Mouse (Mus musculus): ENCODE data around the gene Kctd4.
"Not testable (repeated sequence)": the region's sequence is repeated elsewhere in the genome, so short reads cannot be mapped to it uniquely, and the experiment has no call there.

Gene Kctd4

DNA sequence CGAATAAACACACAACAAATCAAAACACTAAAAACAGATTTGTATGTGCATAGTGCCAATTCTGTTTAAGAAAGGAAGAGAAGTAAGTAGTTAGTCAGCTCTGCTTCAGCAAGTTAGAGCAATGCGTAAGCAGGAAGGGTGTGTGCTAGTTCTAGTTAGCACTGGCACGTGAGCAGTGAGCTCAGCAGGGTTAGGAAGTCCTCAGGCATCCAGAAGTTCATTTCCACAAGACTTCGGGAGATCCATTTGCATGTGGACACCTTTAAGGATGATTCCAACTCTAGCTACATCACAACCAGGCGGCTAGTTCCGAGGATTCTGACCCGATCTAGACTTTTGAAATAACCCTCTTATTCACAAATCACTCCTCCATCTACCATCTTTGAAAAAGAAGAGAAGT lies at the start of gene Kctd4:
Kctd4 (plus strand) TSS at position 244 of the 400 bp plus-strand sequence.
- DNase-seq (ENCODE audit: low read depth, low spot score) = no peak

DNA sequence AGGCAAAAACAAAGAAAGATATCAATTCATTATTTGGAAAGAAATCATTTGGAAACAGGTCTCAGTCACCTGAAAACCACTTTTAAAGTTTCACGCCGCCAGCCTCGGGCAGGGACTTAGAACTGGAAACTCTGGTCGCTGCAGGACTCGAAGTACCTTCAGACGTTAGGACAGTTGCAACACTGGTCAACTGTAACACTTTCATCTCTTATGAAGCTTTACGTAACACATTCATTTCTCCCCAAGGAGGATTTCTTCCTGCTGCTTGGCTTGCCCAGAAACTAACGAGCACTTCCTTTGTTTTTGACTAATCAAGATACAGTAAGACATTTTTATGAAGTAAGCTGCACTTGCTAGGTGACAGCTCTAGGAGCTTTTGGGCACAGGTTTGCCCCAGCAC lies 47.9 kb upstream of the Kctd4 start:
- DNase-seq (ENCODE audit: low read depth, low spot score) = no peak

DNA sequence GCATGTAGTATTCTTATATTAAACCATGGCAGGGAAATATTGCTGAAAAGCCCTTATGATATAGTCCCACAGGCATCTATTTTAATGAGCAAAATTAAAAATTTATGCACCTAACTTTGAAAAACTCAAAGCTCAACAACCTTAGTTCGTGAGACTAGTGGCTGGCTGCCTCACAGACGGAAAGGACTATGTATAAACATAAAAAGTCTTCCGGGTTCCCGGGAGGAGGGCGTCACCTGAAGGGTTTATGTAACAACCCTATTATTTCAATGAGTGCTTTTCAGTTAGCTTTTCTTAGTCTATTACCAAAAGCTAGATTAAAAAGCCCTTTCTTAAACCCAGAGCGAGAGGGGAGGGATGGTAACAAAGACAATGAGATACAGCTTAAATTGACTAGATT lies 42.8 kb upstream of the Kctd4 start:
- DNase-seq (ENCODE audit: low read depth, low spot score) = no peak

DNA sequence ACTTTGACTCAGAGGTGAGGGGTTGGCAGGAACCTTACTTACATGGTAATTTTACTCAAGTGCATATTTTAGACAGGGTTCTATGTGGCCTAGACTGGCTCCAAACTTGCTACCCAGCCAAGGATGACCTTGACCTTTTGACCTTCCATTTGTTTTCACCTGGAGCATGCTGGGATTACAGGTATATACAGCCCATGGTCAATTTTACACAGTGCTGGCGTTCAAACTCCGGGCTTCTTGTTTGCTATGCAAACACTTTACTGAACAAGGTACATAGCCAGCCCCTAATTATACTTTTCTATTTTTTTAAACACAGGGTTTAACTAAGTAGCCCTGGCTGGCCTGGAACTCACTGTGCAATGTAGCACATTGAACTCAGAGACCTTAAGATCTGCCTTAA lies 42.1 kb upstream of the Kctd4 start:
- no peak for DNase-seq (ENCODE audit: low read depth, low spot score)

DNA sequence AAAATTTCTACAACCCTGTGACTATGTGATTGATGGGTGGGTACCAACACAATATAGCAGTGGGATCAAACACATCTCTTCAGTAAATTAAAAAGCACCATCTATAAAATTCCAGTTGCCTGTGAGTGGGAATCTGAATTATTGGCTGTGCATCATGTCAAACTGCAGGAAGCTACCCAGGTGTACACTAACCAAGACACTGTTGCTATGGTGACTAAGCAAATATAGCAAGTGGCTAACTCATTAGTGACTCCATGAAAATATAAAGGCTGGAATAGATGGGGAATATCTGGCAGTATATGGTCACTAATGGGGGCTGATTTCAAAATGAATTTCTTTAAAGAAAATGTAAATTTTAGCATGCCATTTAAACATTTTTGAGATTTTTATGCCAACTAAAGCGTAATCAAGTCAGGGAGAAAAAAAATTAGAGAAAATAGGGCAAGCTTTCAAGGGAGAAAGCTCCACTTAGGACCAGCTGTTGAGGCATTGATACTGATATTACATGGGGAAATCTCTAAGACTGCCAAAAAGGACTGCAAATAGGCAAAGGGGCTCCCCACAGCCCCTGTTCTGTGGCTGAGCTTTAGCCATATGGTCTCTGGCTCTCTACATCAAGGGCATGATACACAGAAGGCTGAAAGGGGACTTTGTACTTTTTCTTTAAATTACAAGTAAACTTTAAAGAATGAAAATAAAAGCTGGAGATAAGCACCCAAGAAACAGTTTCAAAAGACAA lies 31.3 kb upstream of the Kctd4 start:
- no peak for DNase-seq (ENCODE audit: low read depth, low spot score)

DNA sequence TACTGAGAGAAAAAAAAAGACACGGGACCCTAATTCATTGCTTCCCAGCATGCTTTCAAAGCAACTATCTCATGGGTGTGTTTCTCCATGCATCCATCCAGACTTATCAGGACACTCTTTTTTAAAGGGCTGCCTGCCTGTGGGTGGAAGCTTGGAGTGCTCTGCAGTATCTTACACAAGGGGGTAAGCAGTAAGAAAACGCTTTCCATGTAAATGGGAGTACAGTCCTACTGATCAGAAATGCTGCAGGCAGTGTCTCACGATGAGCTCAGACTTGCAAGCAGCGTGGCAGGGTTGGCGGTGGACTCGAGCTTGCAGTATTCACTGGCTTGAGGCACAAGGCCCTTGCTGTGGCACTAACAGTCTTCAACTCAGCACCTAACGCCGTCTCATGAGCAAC lies 25.1 kb upstream of the Kctd4 start:
- not testable (repeated sequence) for DNase-seq (ENCODE audit: low read depth, low spot score)

DNA sequence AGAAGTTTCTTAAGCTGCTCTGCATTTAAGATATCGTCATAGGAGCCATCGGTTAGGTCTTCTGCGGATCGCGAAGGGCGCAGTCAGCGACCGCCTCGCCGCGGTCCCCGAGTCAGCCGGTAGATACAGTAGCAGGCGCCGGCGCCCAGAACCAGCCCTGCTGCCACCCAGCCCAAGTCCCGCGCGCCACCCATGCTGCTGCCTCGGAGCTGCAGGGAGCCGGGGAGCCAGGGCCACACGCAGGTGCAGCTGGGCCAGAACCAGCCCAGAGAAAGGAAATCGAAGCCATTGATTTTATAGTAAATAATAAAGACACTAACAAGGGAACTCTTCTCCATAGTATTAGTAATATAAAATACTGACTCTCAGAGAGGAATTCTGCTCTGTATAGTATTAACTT lies 23.5 kb upstream of the Kctd4 start:
- no peak for DNase-seq (ENCODE audit: low read depth, low spot score)

DNA sequence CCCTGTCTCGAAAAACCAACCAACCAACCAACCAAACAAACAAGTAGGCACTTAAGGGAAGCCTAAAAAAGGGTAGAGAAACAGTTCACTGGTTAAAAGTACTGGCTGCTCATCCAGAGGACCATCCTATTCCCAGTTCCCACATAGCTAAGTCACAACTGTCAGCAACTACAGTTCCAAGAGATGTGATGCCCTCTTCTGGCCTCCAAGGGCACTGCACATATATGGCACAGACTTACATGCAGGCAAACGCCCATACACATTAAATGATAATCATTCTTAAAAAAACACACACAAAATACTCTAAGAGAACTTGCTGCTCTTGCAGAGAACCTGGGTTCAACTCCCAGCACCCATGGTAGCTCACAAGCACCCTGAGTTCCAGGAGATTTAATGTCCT lies 20.4 kb upstream of the Kctd4 start:
- no peak for DNase-seq (ENCODE audit: low read depth, low spot score)

DNA sequence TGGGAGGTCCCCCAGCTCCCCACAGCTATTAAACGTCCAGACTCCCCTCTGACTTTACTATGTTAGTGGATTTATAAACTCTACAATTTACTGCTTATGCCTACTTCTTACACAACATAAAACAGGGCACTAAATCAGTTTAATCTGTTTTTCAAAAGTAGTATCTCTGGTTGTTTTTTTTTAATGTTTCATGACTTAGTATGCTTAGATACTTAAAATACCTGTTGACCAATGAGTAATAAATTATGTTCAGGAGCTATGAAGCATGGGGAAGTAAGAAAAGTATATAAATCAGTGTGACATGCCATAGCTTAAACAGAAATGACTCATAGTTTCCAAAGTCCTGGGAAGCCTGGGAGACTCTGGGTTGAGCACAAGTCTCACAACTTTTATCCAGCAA lies 17.1 kb upstream of the Kctd4 start:
- DNase-seq (ENCODE audit: low read depth, low spot score) = no peak

DNA sequence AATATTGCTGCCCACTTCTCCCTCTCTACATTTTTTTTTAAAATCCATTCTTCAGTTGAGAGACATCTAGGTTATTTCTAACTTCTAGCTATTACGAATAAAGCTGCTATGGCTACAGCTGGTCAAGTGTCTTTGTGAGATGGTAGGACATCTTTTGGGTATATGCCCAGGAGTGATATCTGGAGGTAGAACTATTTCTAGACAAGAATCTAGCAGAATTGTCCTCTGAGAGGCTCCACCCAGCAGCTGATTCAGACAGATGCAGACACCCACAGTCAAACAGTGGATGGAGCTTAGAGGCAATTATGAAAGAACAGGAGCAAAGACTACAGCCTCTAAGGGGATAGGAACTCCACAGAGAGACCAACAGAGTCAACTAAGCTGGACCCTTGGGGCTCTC lies 13.3 kb upstream of the Kctd4 start:
- no peak for DNase-seq (ENCODE audit: low read depth, low spot score)

DNA sequence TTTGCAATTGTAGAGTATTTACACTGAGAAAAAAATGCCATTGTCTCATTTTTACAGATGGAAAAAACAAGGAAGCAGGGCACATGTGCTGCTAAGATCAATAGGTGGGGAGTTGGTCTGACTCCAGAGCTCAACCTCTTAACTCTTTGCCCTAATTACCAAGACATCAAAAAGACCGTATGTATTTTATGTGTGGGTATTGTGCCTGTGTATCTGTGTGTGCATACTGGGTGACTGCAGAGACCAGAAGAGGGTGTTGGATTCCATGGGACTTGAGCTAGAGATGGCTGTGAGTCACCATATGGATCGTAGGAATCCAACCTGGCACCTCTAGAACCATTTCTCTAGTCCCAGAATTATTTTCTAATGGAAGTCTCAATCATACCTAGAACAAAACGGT lies 12.4 kb upstream of the Kctd4 start:
- no peak for DNase-seq (ENCODE audit: low read depth, low spot score)

DNA sequence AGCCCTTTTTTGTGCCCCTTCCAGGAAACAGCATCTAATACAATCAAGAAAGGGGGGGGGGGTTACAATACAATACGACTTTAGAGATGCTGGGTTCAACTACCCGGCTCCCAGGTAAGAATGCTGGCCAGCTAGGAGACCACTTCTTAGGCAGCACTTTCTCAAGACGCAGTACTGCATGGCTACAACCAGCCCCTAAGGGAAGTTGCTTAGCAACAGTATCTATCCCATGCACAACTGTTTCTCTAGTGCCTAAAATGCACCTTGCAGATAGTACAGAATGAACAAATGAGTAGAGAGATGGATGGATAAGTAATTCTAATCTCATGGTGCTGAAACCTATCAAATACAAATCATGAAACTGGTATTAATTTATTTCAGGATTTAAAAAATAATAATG lies 7.1 kb upstream of the Kctd4 start:
- DNase-seq (ENCODE audit: low read depth, low spot score) = no peak

DNA sequence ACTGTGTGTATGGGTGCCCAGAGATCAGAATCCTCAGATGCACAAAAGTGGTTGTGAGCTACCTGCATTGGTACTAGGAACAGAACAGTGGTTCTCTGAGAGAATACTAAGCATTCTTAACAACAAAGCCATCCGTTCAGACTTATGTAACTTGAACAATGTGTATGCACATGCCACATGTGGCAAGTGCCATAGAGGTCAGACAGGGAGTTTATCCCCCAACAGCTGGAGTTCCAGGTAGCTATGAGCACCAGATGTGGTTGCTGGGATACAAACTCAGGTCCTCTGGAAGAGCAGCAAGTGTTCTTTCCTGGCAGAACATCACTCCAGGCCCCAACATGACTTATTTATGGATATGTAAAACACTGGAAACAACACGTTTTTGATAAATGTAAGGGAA lies 1.8 kb upstream of the Kctd4 start:
- DNase-seq (ENCODE audit: low read depth, low spot score) = no peak

DNA sequence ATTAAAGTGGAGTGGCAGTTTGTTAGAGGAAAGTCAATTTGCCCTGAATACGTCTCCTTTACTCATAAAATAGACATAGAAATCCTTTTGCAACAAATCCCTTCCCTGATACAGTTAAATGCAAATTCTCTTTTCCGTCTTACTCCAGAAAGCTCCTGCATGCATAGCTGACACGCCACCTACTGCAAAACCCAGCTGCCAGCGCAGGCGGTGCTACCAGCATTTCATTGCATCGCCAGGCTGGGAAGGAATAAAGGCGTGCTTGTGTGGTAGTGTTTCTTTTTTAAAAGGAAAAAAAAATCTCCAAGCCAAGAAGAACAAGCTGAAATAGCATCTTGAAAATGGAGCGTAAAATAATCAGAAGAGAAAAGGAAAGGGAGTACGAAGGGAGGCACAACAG lies 7.4 kb downstream of the Kctd4 start:
- no peak for DNase-seq (ENCODE audit: low read depth, low spot score)

DNA sequence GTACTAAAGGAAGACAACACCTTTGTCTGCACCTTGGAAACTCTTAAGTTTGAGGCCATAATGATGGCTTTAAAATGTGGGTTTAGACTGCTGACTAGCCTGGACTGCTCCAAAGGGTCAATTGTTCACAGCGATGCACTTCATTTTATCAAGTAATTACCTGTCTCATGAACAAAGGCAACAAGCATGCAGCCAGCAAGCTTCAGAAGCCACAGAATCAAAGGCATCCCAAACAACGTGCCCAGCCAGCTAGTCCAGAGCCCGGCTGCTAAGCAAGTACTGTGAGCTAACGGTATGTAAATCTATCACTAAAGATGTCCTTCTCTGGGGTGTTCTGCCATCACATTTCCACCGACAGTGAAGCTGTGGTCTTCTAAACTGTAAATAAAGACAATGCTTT lies 8.4 kb downstream of the Kctd4 start:
- no peak for DNase-seq (ENCODE audit: low read depth, low spot score)

DNA sequence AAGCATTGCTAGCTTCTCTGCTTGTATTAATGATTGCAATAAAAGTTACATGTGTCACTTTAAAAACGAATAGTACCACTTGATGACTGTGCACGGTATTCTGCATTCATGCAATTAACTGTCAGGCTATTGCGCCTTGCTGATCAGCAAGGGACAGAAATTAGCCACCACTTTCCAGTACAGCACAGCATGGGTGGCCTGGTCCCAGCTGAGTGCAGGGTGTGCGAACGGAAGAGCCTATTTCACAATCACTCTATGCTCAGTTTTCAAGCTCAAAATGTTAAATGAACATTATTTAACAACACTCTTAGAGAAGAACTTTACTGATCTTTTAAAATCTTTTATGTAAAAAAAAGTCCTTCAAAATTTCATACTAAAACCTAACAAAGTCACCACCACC lies 9.2 kb downstream of the Kctd4 start:
- DNase-seq (ENCODE audit: low read depth, low spot score) = no peak

DNA sequence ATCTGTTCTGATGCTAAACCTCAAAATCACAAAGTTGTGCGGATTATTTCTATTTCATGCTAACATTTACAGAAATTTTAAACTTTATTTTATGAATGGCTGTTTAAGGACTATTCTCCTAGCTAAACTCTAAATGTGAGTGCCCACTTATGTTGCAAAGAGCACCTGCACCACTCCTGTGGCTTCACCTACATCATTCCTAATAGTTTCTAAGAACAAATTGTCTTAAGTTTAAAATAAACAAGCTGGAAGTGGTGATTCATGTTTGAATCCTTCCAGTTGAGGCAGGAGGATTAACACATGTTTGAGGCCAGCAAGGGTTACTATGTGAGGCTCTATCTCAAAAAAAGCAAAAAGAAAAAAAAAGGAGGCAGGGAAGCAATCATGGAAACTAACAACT lies 9.6 kb downstream of the Kctd4 start:
- DNase-seq (ENCODE audit: low read depth, low spot score) = no peak

DNA sequence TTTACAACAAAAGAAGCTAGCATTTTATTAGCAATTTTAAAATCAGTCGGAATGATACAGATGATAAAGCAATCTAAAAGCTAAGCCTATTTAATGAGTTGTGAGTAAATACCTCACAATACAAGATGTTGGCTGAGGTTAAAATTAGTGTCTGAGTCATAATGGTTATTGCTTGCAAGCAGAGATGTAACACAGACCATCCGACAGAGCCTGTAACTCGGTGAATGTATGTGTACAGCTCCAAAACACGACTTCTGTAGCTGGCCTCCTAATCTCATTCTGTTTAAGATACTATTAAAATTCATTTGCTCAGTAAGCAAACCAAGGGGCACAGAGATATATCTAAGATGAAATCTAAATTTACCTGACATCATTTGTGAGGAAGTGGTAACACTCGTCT lies 12.5 kb downstream of the Kctd4 start:
- no peak for DNase-seq (ENCODE audit: low read depth, low spot score)

DNA sequence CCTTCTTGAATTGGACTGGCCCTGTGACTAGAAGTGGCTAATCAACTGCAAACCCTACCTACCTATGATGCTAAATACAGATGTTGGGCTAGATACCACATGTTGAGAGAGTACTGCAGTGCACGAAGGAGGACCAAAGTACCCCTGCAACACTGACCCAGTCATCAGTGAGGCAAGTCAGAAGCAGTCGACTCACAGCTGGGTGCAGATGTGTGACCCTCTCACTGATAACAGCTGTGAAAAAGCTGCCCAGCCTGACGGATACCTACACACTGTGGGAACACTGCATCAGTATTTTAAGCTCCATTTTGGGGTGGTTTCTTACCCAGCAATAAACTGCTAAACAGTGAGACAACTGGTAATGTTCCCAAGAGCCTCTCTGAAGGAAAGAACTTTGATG lies 21.3 kb downstream of the Kctd4 start:
- peak; percentile 7 for DNase-seq (ENCODE audit: low read depth, low spot score)

DNA sequence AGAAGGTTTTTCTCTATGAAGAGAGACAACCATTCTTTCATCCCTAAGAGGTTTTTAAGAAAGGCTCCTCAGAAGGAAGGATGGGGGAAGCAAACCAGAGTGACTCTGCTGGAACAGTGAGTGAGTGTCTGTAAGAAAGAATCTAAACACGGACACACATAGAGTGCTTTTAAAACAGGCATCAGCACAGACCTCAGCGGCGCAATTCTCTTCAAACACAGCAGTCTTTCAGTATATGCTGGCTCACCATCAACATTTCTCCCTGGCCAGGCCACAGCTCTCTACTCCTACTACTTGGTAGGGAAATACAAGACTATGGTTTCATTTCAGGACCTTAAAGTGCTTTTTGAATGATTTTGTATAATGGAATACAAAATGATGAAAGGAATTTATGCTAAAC lies 26.4 kb downstream of the Kctd4 start:
- no peak for DNase-seq (ENCODE audit: low read depth, low spot score)

DNA sequence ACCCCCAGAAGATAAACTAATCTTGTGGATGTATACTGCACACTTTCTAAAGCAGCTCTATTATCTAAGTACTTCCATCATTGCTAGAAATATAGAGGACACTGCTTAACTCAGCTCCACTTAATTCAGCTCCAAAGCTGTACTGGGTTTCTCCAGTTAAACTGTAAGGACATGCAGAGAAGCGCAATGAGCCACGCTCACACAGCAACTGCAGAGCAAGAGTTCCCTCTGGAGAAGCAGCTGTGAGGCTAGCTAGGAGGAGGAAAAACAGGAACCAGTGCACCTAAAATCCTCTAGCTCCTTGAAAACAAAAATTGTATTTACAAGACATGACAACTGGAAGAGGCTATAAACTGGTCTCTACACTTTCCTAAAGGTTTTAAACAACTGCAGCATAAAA lies 29.1 kb downstream of the Kctd4 start:
- no peak for DNase-seq (ENCODE audit: low read depth, low spot score)

DNA sequence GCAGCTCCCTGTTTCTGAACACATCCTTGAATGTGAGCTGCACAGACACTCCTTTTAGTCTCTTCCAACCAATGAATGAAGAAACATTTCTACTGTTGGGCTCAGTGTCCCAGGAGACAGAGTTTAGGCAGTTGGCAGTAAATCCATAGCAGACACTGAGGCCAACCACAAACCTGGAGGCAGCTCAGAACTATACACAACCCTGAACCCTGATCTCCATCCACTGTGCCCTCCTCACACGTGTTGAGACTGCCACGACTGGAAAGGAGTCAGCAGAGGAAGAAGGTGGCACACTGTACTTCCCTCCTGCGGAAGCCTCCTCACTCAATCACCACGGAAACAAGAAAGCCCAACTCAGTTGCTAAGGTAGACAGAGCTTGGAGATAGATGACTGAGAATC lies 30.3 kb downstream of the Kctd4 start:
- no peak for DNase-seq (ENCODE audit: low read depth, low spot score)

DNA sequence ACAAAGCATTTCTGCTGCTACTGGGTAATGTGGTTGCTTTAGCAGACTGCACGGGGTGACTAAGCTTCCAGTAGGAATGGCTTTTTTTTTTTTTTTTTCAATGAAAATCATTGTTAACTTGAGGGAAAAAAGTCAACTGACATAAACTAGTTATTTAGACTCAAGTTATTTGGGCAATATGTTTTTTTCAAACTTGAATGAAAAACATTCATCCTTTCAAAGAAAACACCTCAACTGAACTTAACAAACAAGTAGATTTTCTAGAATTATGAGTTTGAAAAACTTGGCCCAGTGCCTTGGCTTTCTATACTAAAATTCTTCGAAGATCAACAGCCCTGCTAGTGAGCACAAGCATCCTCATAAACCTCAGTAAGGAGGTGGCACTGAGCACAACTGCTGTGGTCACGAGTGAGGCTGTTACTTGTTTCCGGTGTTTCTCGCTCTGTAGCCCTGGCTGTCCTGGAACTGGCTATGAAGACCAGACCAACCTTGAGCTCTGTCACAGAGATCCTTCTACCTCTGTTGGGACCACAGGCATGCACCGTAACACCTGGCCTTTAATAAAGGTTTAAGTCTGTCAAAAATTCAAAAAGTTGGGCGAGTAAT lies 32.2 kb downstream of the Kctd4 start:
- peak; percentile 14 for DNase-seq (ENCODE audit: low read depth, low spot score)

DNA sequence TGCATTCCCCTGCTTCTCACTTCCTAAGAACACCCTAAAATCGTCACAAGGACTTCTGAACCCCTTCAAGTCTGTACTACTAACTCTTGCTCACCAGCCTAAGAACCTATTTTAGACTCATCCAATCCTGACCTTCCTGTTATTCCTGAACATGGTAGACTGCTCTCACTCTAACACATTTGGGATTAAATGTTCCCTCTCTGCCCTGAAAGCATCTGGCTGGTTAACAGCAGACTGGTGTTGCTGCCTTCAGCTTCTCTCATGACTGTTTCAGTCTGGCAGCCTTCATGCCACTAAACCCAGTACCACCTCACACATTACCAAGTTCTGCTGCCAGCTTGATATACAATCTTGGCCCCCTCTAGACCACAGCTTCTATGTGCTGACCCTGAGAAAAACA lies 34.4 kb downstream of the Kctd4 start:
- no peak for DNase-seq (ENCODE audit: low read depth, low spot score)
